Mouse (Mus musculus) cerebellum, adult 11 months (tissue): ENCODE results near the gene Pnkd.
A peak's percentile ranks its signal among the peaks of the same experiment; 100 is the strongest.
"Not testable (repeated sequence)": the region's sequence is repeated elsewhere in the genome, so short reads cannot be mapped to it uniquely, and the experiment has no call there.

ENCODE experiments used
- DNase-seq: peaks from one replicate; pipeline ENCODE4 v3.0.0; 2022

Pnkd gene

DNA sequence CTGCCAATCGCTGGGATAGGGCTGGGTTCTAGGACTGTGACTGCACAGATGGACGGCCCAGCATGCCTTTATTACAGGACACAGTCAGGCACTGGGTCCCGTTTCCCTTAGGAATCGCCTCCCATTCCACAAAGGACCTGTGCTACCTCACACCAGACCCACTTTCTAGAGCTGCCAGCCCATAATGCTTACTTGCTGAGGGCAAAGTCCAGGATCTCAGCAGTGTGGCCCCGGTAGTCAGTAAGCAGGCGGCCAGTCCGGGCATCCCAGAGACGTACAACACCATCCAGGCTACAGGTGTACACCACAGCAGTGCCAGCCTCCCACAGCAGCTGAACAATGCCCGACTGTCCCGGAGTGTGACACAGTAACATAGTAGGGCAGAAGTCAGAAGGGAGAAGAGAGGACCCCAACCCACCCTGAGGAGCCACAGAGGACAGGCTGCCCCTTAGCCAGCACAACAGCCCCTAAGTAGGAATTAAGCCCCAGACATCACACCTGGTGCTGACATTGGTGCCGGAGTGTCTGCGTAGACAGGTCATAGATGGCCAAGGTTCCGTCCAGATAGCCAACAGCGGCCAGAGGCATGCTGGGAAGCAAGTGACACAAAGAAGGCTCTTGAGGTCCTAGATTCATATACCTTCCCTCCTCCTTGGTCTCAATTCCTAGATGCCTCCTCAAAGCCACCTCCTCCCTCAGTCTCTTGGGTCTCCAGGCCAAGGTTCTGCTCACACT lies 4.0 kb upstream of the Pnkd start:
- DNase-seq: no peak

DNA sequence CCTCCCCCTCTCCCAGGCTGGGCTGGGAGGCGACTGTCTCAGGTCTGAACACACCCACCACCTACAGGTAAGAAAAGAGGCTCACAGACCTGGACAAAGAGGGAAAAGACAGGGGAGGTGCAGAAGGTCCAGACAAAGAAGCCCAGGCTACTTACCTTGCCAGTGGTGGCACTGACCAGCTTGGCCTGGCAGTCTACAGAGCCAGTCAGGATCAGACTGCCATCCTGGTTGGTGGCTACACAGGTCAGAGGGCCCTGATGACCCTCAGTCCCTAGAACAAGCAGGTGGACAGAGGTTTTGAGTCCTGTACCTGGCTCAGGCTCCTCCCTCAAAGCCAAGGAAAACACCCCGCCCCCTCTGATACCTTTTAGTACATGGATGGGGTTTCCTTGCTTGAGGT lies 3.4 kb upstream of the Pnkd start:
- no peak for DNase-seq

DNA sequence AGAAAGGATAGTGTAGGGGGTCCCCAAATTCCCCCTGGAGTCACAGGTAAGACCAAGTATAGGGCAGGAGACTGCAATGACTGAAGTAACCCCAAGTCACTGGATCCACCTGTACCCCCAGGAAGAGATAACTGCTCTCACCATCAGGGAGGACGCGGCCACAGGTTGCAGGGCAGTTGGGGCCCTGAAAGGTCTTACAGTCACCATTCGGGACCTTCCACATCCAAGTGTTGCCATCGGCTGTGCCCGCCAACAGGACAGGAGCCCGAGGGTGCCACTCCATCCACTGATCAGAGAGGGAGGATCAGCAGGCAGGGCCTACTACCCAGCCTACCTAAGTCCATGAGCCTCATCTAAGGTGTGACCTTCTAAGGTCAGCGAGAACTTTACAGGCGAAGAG lies 2.8 kb upstream of the Pnkd start:
- no peak for DNase-seq

DNA sequence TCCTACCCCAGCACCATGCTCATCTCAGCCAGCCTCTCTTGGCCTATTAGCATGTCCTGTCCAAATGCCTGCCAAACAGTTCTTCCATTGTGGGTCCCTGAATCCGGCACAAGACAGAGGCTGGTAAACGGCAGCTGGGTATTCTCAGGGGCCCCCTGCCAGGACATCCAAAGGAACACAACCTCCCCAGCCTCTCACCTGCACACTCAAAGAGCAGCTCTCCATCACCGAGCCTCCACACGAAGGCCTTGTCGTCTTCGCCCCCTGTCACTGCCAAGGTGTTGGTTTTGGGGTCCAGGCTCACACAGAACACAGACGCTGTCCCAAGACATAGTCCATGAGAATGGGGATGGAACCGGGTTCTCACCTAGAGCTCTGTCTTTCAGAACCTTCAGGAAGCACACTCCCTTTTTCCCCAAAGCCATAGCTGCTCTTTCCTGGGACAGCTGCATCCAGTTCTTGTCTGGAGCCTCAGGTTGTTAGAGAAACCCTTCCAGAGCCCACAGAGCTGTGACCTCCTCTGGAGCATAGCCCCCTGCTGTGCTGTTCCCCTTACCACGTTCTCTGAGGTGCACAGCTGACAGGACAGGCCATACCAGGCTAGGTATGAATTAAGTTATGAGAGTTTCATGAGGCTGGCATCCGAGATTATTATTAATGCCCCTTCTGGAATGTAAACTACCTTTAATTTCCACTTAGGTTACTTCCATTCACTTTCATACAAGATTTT lies 1.7 kb upstream of the Pnkd start:
- no peak for DNase-seq

DNA sequence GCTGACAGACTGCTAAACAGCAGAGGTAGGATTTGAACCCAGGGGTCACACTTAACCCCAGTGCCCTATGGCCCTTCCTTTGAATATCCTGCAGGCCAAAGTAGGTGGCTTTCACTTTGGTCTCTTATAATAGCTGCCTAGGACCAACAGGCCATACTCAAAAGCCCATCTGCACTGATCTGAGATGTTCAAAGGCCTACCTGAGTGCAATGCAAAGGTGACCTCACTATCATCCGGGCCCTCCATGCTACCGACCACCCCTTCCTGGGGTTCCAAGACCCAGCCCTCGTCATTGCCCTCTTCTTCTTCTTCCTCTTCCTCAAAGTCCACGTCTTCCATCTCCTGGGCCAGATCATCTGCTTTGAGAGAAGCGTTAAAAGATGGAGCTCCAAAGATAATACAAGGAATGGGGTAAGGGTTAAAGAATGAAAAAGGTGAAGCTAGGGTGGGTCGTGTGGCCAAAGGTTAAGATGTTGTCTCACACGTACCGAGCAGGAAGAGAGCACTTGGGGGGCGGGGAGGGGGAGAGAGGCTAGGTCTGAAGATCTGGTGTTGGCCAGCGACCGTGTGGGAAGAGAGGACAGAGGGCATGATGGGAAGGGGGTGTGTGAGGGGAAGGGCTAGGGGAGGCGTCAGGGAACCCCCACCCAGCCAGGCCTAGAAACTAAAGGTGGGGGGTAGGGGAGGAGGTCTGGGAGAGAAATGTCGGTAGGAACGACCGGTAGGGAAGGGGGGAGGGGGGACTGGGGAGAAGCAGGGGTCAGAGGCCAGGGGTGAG lies 855 bp upstream of the Pnkd start:
- DNase-seq: no peak

DNA sequence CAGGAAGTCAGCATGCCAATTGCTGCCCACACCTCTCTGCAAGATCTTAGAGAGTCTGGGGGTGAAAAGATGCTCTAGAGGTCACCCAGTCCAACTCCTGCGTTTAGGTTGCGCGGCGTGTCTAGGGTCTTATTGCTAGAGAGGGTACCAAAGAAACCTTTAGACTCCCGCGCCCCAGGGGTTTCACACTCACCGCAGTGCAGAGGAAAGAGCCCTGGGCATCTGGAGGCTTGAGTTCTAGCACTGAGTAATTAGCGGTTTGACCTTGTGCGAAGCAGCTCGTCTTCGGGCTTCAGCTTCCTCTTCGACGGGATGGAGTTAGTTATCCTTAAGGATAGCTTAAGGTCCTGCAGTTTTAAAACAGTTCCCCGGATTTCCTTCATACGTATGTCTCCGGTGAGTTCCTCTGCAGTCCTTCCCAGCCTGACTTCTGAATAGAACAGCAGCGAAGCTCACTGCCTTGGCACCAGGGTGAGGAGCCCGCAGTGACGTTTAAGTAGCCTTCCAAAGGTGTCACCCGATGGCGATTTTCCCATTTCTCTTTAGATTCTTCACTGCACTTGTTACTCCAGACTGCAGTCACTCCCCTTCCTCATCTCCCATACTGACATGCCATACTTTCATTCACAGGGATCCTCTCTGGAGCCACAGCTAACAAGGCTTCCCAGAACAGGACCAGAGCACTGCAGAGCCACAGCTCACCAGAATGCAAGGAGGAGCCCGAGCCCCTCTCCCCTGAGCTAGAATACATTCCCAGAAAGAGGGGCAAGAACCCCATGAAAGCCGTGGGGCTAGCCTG lies 681 bp downstream of the Pnkd start:
- DNase-seq: no peak

DNA sequence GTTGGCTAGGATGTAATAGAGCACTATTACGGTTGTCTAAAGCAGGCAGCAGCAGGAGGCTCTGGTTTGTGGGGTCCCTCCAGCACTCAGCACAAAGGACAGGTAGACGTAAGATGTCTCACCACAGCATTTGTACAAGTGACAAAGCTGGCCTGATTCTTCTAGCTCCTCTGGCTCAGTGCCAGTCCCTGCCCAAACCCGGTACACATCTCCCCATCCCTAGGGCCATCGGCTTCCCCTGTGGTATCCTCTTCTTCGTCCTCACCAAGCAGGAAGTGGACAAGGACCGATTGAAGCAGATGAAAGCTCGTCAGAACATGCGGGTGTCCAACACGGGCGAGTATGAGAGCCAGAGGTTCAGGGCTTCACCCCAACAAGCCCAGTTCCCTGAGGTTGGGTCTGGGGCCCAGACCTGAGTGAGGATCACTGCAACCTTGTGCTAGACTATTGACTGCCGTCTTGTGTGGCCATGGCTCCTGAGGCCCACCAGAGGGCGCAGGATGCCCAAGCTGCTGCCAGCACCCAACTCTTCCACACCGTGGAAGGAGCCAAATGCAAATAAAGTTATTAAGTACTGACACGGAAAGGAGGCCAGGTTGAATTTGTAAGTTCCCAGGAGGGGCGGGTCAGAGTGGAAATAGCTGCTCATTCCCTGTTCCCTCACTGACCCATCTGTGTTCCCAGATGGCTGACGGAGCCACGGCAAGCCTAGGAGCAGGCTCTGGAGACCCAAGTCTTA lies 2.3 kb downstream of the Pnkd start:
- DNase-seq: not testable (repeated sequence)

DNA sequence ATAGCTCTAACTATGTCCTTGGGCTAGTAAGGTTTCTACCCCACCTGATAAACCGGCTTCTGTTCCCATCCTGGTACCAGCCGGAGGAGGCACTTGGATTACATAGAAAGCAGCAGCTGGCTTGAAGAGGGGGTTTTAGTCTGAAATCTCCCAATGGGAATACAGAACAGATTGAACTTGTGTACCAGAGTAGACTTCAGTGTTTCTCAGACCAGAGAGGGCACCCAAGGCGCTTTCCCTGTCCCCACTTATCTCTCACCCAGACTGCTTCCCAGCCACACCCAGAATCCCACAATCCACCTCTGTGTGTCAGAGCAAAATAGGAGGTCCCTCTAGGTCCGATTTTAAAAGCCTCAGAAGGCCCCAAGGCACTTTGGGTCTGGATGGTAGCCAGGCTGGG lies 3.6 kb downstream of the Pnkd start:
- DNase-seq: no peak

DNA sequence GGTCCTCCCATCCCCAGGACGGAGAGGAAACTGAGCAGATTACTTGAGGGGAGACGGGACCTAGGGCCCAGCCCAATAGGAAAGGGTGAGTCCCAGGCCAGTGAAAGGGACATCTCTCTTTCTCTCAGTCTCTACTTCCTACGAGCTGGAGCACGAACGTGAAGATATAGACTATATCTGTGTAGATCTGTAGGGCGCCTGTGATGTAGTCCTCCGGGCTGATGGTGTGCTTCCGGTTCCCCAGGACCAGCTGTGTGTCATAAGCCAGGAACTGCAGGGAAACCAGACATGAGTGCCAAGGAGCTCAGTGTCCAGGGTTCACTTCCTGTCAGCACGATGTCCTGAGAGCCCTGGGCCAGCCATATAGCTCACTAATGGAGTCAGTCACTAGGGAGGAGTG lies 4.5 kb downstream of the Pnkd start:
- no peak for DNase-seq

DNA sequence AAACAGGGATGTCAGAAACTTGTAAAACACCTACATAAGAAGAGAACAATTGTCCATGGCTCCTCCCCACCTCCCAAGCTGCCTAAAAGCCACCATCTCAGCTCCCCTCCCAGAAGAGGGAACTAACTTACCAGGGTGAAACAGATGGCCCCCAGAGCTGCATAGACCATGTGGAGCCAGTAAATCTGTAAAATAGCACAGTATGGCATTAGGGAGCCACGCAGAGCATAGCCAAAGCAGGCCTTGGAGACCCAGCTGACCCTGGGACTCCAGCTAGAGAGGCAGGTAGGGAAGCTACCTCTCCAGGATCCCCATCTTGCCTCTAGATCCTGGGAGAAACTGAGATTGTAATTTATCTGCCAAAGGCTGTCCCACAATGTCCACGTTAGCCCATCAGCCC lies 5.0 kb downstream of the Pnkd start:
- DNase-seq: no peak

DNA sequence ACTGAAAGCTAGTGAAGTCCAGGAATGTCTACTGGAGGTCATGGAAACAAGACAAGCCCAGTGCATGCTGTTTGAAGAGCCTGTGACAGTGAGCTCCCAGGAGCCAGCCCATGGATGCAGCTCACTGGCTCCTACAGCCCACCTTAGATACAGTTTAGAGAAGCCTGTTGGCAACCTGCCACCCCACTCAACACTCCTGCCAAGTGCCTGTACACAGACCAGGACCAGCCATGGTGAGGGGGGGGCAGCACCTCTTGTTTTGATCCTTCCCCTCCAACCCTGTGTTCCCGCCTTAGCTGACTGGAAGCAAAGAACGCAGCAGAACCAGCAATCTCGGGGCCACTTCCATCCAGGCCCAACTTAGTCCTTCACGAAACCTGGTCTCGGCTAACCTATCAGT lies 5.4 kb downstream of the Pnkd start:
- no peak for DNase-seq

DNA sequence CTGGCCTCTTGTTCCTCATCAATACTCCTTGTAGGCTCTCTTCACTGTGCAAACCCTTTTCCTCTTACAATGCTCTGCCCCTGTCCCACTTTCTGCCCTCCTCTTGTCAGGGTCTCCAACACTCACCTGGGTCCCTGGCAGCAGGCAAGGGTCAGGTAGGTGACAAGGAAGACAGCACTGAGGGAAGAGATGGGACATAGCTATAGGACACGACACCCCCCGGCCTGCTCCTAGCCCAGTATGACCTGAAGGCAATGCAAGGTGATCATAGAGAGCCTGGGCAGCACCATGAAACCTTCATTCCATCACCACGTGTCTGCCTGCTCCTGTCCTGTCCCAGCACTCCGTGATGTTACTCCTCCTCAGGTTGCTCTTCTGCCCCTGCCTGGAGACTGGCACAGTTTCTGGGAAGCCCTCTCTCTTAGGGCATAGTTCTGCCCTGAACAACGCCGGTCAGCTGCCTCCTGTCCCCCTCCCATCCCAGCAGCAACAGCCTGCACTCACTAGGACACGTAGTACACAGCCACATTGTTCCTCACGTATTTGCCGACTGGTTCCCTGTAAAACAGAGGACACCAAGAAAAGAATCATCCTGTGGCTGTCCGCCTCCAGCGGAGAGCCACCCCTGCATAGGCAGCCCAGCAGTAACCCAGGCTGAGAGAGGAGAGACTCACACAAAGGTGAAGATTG lies 7.7 kb downstream of the Pnkd start:
- no peak for DNase-seq

DNA sequence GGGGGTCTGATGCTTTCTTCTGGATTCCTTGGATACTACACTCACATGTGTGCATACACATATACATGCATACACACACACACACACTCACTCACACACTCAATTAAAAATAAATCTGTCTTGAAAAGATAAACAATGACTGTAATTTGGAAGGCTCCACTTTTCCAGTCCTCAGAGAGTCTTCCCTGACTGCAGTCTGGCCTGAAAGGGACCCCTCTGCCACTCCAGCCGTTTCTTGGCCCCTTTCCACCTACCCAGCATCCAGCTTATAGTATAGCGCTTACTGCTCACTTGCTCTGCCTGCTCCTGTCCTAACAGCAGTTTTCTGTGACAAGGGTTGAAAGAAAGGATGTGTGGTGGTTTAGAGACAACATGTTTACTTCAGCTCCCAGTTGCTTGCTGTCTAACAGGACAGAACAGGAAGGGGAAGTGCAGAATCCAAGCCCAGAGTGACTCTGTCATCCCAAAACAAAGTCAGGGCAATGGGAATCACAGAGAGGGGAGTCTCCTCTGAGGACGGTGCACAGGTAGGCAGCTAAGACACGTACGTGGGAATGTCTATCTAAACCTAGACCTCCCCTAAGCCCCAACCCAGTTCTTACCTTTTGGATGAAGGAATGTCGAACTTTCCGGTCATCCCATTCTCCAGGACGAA lies 8.7 kb downstream of the Pnkd start:
- no peak for DNase-seq

DNA sequence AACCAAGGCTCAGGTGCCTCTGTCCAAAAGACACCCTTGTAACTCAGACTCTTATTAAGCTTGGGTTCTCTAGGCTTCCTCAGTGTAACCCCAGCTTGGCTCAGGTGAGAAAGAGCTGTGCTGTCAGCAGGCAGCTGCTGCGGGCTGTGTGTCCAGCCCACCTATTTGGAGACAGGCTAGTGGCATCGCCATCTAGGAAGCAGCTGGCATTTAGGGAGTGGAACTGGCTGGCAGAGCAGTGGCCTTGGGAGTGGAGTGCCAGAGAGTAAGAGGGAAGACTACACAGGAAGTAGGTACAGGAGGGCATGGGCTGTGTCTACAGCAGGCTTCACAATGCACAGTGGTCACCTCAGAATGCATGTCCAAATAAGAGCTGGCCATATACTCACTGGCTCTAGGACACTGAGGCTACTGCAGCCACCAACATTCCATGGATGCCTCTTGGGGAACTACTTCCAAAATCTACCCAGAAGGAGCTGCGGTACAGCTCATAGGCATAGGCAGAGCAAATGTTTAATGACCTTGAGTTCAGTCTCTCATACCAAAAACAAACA lies 9.4 kb downstream of the Pnkd start:
- no peak for DNase-seq

DNA sequence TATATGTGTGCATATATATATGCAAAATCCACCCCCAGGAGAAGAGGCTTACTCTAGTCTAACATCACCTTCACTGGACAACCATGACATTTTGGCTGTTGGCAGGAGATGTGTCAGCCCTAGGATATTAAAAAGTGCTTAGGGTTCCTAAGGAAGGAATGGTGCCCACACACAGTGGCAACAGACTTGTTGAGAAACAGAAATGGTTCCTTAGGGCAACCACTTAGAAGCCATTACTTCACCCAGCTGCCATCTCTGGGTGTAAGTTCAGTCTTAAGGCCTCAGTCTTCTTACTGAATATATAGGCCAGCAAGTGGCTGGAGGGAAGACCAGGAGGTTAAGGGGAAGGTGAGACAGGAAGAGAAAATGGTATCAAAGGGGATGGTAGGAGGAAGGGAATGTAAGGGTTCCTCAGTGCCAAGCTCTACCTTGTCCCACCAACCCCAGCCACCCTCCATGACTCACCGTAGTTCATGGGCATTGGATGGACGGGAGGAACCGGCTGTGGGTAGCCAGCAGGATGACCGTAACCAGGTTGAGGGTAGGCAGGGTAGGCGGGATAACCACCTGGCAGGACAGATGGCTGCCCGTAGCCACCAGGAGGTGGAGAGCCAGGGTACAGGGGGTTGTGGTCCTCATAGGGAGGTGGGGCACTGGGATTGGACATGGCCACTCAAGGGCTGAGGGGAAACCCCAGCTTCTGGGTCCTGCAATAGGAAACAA lies 10.2 kb downstream of the Pnkd start:
- DNase-seq: no peak

DNA sequence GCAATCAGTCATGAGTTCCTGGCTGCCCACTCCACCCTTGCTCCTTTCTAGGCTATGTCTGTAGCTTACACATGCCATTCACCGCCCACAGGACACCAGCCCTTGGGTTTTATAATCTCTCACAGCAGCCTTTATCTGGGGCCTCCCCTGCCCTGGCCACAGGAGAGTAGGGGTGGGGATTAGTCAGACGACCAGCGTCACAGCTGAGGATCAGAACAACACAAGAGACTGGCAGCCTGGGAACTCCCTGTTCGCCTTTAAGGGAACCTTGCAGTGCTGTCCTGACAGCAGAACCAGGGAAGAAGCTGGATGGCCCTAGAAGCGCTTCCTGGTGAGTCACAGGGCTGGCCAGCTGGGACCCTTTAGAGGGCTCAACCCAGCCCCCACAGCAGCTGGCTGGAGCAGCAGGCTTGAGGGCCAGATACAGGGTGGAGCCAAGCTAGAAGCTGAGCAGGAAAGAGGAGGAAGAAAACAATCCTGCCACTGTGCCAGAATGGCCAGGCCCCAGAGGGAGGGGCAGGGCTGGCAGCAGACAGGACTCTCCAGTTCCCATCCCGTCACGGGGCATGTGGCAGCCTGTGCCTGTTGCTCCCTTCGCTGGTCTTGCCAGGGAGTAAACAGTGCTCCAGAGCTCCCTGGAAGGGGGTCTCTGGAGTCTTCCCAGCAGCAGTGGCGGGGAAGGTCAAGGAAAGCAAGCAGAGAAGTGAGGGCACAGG lies 10.9 kb downstream of the Pnkd start:
- DNase-seq: peak; percentile 83

DNA sequence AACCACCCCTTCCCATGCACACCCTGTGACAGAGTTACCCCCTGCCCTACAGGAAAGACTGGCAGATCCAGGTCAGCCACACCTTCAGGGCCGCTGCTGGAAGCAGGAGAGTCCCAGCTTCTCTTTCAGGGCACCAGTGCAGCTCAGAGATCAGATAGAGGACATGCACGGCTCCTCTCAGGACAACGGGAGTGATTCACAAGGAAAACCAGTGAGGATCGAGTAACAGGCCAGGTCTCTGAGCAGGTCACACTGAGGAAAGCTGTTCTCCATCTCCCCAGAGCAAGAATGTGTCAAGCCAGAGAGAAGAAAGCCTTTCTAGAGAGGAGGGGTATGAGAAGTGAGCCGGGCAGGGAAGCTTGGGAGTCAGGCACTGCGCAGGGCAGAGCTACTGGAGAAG lies 11.7 kb downstream of the Pnkd start:
- no peak for DNase-seq

DNA sequence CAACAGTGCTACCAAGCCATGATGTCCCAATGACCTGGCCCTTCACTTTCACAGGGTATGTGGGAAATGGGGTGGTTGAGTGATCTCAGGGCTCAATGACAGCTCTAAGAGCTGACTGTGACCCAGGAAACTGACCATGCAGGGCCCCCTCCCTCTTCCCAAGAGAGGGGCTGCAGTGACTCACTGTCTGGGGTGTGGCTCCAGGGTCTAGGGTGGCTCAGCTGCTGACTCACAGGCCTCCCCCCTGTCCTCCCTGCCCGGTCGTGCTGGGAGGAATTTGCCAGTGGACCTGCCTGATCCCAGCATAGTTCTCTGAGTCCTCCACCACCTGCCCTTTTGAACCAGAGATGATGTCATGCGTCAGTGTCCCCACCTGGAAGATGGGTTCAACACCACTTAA lies 12.5 kb downstream of the Pnkd start:
- DNase-seq: no peak

DNA sequence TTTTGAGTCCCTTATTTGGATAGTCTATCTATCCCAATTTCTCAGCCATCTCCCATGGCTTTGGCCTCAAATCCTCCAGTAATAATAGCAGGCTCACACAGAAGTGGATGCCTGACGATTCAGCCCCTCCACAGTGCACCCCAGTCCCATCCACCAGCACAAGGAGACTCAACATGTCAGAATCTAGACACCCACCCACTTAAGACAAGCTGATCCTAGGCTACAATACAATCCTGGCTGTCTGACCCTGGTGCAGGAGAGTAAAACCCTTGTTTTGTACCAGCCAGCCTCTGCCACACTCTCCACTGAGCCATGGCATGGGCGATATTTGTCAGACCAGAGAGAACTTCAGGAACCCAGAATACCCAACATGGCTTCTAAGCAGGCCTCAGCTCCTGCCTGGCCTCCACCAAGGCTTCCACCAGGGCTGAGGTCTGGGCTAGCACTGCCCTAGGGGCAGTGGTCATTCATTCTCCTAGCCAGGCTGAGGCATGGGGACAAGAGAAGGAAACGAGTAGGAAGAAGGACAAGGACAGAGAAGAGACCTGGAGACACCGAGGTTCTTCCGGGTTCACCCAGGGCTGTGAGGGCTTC lies 13.5 kb downstream of the Pnkd start:
- DNase-seq: no peak
